Mouse (Mus musculus) left cerebral cortex, postnatal 25 days (tissue): ENCODE measurements around the gene Rfxank. TPM values are rescaled to one million over a fixed set of nuclear protein-coding genes. Genes with fewer than 3 reads are reported as not detected.

Source experiments
- DNase-seq, 2 experiments: peaks; one replicate each; pipeline ENCODE4 v3.0.0; 2022; ENCODE audit warnings: low spot score in 2 of 2, mixed read lengths in 1 of 2
- intact Hi-C: fragments of 180-260 bp; cut with DNase I; formaldehyde crosslinking; loops from one replicate; pipeline ENCODE4 v1.15.1; 2025
- total RNA-seq, 2 experiments: library from RNA; stranded (reverse); gene quantifications; 2 replicates each; pipeline ENCODE4 v1.2.3; 2021

Rfxank gene
- 10 to 100 TPM; 10.2 to 12.4 TPM for total RNA-seq

- intact Hi-C loops, result no loop called here
Observed at GRCm38 (mm10) chr8:70139026-70139857, at the start of gene Rfxank, which contains the start of the genes Borcs8 and Mef2b. TSS of gene Rfxank (minus strand) at chr8:70139154. TSS of gene Borcs8 (plus strand) at chr8:70139499. TSS of gene Mef2b (plus strand) at chr8:70139711.

GRCm38 (mm10) chr8:70188707-70189106, 49.8 kb upstream of the Rfxank start:
- intact Hi-C loops, result no loop called here
- DNase-seq, result no peak

More at GRCm38 (mm10) chr8:70139026-70139857, at the start of gene Rfxank, which contains the start of the genes Borcs8 and Mef2b:
- DNase-seq, result peak; percentile 98 to 99

GRCm38 (mm10) chr8:70183194-70183593, 44.2 kb upstream of the Rfxank start:
- intact Hi-C loops, result no loop called here
- DNase-seq, result no peak

- no peak for DNase-seq
- intact Hi-C loops, result no loop called here
Observed at GRCm38 (mm10) chr8:70181903-70182252, 42.9 kb upstream of the Rfxank start.

GRCm38 (mm10) chr8:70181212-70181902, 42.4 kb upstream of the Rfxank start:
- intact Hi-C loops, result no loop called here
- no peak for DNase-seq

- DNase-seq, result no peak
- intact Hi-C loops, result loop anchor here (5.0 kb wide), 1 partner anchor 43 kb away; no protein-coding TSS in a partner anchor
Observed at GRCm38 (mm10) chr8:70179082-70179481, 40.1 kb upstream of the Rfxank start.

GRCm38 (mm10) chr8:70178231-70178630, 39.3 kb upstream of the Rfxank start:
- intact Hi-C loops, result loop anchor here (5.0 kb wide), 1 partner anchor 44 kb away; no protein-coding TSS in a partner anchor
- no peak for DNase-seq

- intact Hi-C loops, result no loop called here
- DNase-seq, result peak in 1 of 2 experiments; percentile 28
Observed at GRCm38 (mm10) chr8:70174079-70174478, 35.1 kb upstream of the Rfxank start.

GRCm38 (mm10) chr8:70173320-70173719, 34.4 kb upstream of the Rfxank start:
- intact Hi-C loops, result no loop called here
- DNase-seq, result no peak

GRCm38 (mm10) chr8:70172043-70172681, 33.2 kb upstream of the Rfxank start, which contains the start of gene Tmem161a:
TSS of gene Tmem161a (plus strand) at chr8:70172356.
- intact Hi-C loops, result no loop called here
- DNase-seq, result peak; percentile 94 to 97

GRCm38 (mm10) chr8:70171240-70171639, 32.3 kb upstream of the Rfxank start:
- no peak for DNase-seq
- intact Hi-C loops, result no loop called here

- DNase-seq, result no peak
- intact Hi-C loops, result no loop called here
Observed at GRCm38 (mm10) chr8:70170748-70171147, 31.8 kb upstream of the Rfxank start.

- intact Hi-C loops, result no loop called here
- no peak for DNase-seq
Observed at GRCm38 (mm10) chr8:70170116-70170515, 31.2 kb upstream of the Rfxank start.

GRCm38 (mm10) chr8:70166504-70167110, 27.7 kb upstream of the Rfxank start:
- DNase-seq, result peak; percentile 26 to 27

GRCm38 (mm10) chr8:70163316-70163715, 24.4 kb upstream of the Rfxank start:
- no peak for DNase-seq
- intact Hi-C loops, result no loop called here

More at GRCm38 (mm10) chr8:70166504-70167110, 27.7 kb upstream of the Rfxank start:
- intact Hi-C loops, result loop anchor here (1.0 to 2.0 kb wide), 2 partner anchors 79 to 248 kb away; no protein-coding TSS in a partner anchor

GRCm38 (mm10) chr8:70160015-70160414, 21.1 kb upstream of the Rfxank start:
- intact Hi-C loops, result no loop called here
- no peak for DNase-seq

GRCm38 (mm10) chr8:70159211-70159610, 20.3 kb upstream of the Rfxank start:
- DNase-seq, result no peak
- intact Hi-C loops, result no loop called here

- intact Hi-C loops, result no loop called here
- peak; percentile 59 to 63 for DNase-seq
Observed at GRCm38 (mm10) chr8:70158069-70158853, 19.3 kb upstream of the Rfxank start.
